Mouse (Mus musculus) small intestine, adult 2 months (tissue): ENCODE results near the gene Ncl. TPM values are rescaled to one million over a fixed set of nuclear protein-coding genes. Genes with fewer than 3 reads are reported as not detected.
"Not testable (repeated sequence)": the region's sequence is repeated elsewhere in the genome, so short reads cannot be mapped to it uniquely, and the experiment has no call there.

ENCODE experiments used
- H3K27ac ChIP-seq: fragments of 200-500 bp; 2 replicates; pipeline ENCODE4 v1.5.1; 2012; ENCODE audit warnings: low read depth, low read length, control low read depth, inconsistent platforms; ENCODE audit not compliant: insufficient read depth
- H3K27me3 ChIP-seq: fragments of 200-500 bp; 2 replicates; pipeline ENCODE4 v1.6.1; 2012; ENCODE audit warnings: mild to moderate bottlenecking, moderate library complexity, low read length, inconsistent platforms; ENCODE audit not compliant: control insufficient read depth, insufficient read depth
- H3K36me3 ChIP-seq: fragments of 200-500 bp; 2 replicates; pipeline ENCODE4 v1.6.1; 2012; ENCODE audit warnings: mild to moderate bottlenecking, low read length, control low read depth, inconsistent platforms; ENCODE audit not compliant: control insufficient read depth, insufficient read depth
- H3K4me1 ChIP-seq: fragments of 200-500 bp; 2 replicates; pipeline ENCODE4 v1.6.1; 2012; ENCODE audit warnings: low read length, inconsistent platforms, mixed read lengths; ENCODE audit not compliant: control insufficient read depth, insufficient read depth, insufficient read length
- H3K4me3 ChIP-seq: fragments of 200-500 bp; 2 replicates; pipeline ENCODE4 v1.5.1; 2012; ENCODE audit warnings: low read depth, mild to moderate bottlenecking, control low read depth, inconsistent platforms, low read length, moderate library complexity
- CTCF ChIP-seq: fragments of 200-500 bp; IDR thresholded peaks from 2 replicates; pipeline ENCODE4 v1.5.1; 2012; ENCODE audit warnings: low read depth, mild to moderate bottlenecking, control low read depth, inconsistent platforms, low read length, moderate library complexity, mixed read lengths; ENCODE audit not compliant: insufficient replicate concordance, insufficient read length; ENCODE audit errors: extremely low read depth
- POLR2A ChIP-seq: fragments of 200-500 bp; IDR thresholded peaks from 2 replicates; pipeline ENCODE4 v1.6.1; 2012; ENCODE audit warnings: low read depth, mild to moderate bottlenecking, control low read depth, inconsistent platforms, low read length, moderate library complexity
- WGBS: fragments of 180-500 bp; shearing (Covaris S2); methylation state at CpG from one replicate; pipeline ENCODE4 v1.1.7; 2018; 5-methylcytosine and 5-hydroxymethylcytosine counted together
- polyA plus RNA-seq: library from polyadenylated mRNA; depleted of rRNA; stranded (reverse); fragments of >200 nt; gene quantifications from 2 replicates; pipeline ENCODE4 v1.2.3, GENCODE M21; 2012

Gene Ncl
- polyA plus RNA-seq, 1 experiment: 6.1 TPM

GRCm38 (mm10) chr1:86343969-86344861 lies 15.0 kb downstream of the Ncl start:
- Histone ChIP-seq H3K36me3 (peaks cover 11% of the 10 kb centered on the region), H3K27me3 (no peaks in the 10 kb centered on the region), H3K4me3 (no peak overlapping the region), H3K4me1 (no peaks in the 10 kb centered on the region; the same call in 1 of the 2 replicates), H3K27ac (no peak overlapping the region)
- WGBS: 38% methylated on average over 4 of the region's 4 CpGs
- no peak for TF ChIP-seq CTCF
- no peak for TF ChIP-seq POLR2A

GRCm38 (mm10) chr1:86343087-86343645 lies 16.0 kb downstream of the Ncl start:
- H3K27ac ChIP-seq: no peak overlapping the region
- 0 out of 2 replicates have a peak, but pooled peaks cover 2% of the 10 kb centered on the region for H3K36me3 ChIP-seq
- no peak overlapping the region for H3K4me3 ChIP-seq
- WGBS: 91% methylated on average over 1 of the region's 1 CpGs
- H3K4me1 ChIP-seq: no peaks in the 10 kb centered on the region; the same call in 1 of the 2 replicates
- TF ChIP-seq CTCF (no peak), POLR2A (no peak)
- H3K27me3 ChIP-seq: no peaks in the 10 kb centered on the region

GRCm38 (mm10) chr1:86342371-86342770 lies 16.8 kb downstream of the Ncl start:
- WGBS: 87% methylated on average over 2 of the region's 2 CpGs
- Histone ChIP-seq H3K36me3 (no peaks in the 10 kb centered on the region), H3K4me1 (no peaks in the 10 kb centered on the region; the same call in 1 of the 2 replicates), H3K27me3 (no peaks in the 10 kb centered on the region), H3K27ac (no peak overlapping the region), H3K4me3 (no peak overlapping the region)
- TF ChIP-seq CTCF: no peak
- no peak for TF ChIP-seq POLR2A

- WGBS: 74% methylated on average over 2 of the region's 2 CpGs
- H3K27me3 ChIP-seq, H3K27ac ChIP-seq, H3K4me1 ChIP-seq, H3K4me3 ChIP-seq, H3K36me3 ChIP-seq: not testable (repeated sequence)
Observed at GRCm38 (mm10) chr1:86341096-86341495, 18.1 kb downstream of the Ncl start.

- Histone ChIP-seq H3K27me3 (no peaks in the 10 kb centered on the region), H3K36me3 (no peaks in the 10 kb centered on the region), H3K27ac (no peak overlapping the region), H3K4me3 (no peak overlapping the region), H3K4me1 (peaks cover 6% of the 10 kb centered on the region)
- TF ChIP-seq POLR2A: no peak
- 23% methylated on average over 4 of the region's 4 CpGs for WGBS
Observed at GRCm38 (mm10) chr1:86339156-86339812, 19.9 kb downstream of the Ncl start.

- peaks cover 6% of the 10 kb centered on the region for H3K4me1 ChIP-seq
- H3K36me3 ChIP-seq: no peaks in the 10 kb centered on the region
- WGBS: 25% methylated on average over 2 of the region's 2 CpGs
- TF ChIP-seq CTCF: no peak
- no peak overlapping the region for H3K27ac ChIP-seq
- no peaks in the 10 kb centered on the region for H3K27me3 ChIP-seq
- no peak overlapping the region for H3K4me3 ChIP-seq
Observed at GRCm38 (mm10) chr1:86336330-86336729, 22.9 kb downstream of the Ncl start.

- H3K4me3 ChIP-seq: no peak overlapping the region
- no peak for TF ChIP-seq CTCF
- 87% methylated on average over 7 of the region's 8 CpGs for WGBS
- no peaks in the 10 kb centered on the region for H3K4me1 ChIP-seq
- no peaks in the 10 kb centered on the region for H3K27me3 ChIP-seq
- H3K36me3 ChIP-seq: no peaks in the 10 kb centered on the region
- H3K27ac ChIP-seq: no peak overlapping the region
Observed at GRCm38 (mm10) chr1:86320822-86321413, 38.3 kb downstream of the Ncl start.
